Mouse (Mus musculus) liver, embryonic 11.5 days (tissue): ENCODE measurements at regions not wholly inside any gene's neighbourhood (a gene's known extent, or its start where the extent isn't known, plus 50 kb on each side); places are given as distances from the start of the nearest gene placed in this dataset.

Experiments used
- ATAC-seq: fragments of 200-750 bp; cut with Nextera tagmentation; replicated peaks from 2 replicates; pipeline ENCODE4 v1.8.0; 2017; ENCODE audit warnings: moderate number of reproducible peaks, mild to moderate bottlenecking, moderate TSS enrichment, moderate library complexity; ENCODE audit not compliant: low FRiP score
- DNase-seq: peaks from one replicate; pipeline ENCODE4 v3.0.0-alpha.2; 2017; ENCODE audit warnings: low spot score
- H3K27ac ChIP-seq: fragments of 300-500 bp; sonication (generic); 2 replicates; pipeline ENCODE4 v1.5.1; 2014; ENCODE audit warnings: mild to moderate bottlenecking, low read depth, low read length, control low read depth
- H3K27me3 ChIP-seq: fragments of 300-500 bp; sonication (generic); replicated peaks from 2 replicates; pipeline ENCODE4 v1.6.1; 2014; ENCODE audit warnings: low read length, mixed read lengths; ENCODE audit not compliant: control insufficient read depth, insufficient read depth
- H3K36me3 ChIP-seq: fragments of 300-500 bp; sonication (generic); 2 replicates; pipeline ENCODE4 v1.6.1; 2014; ENCODE audit warnings: mild to moderate bottlenecking, low read length, moderate library complexity, mixed read lengths; ENCODE audit not compliant: control insufficient read depth, insufficient read depth
- H3K4me1 ChIP-seq: fragments of 300-500 bp; sonication (generic); replicated peaks from 2 replicates; pipeline ENCODE4 v1.6.1; 2014; ENCODE audit warnings: low read length, mixed read lengths; ENCODE audit not compliant: control insufficient read depth, insufficient read depth
- H3K4me2 ChIP-seq: fragments of 300-500 bp; sonication (generic); 2 replicates; pipeline ENCODE4 v1.6.1; 2014; ENCODE audit warnings: mild to moderate bottlenecking, control low read depth, moderate library complexity
- H3K4me3 ChIP-seq: fragments of 300-500 bp; sonication (generic); 2 replicates; pipeline ENCODE4 v1.5.1; 2014; ENCODE audit warnings: low read depth, low read length, control low read depth
- H3K9ac ChIP-seq: fragments of 300-500 bp; sonication (generic); 2 replicates; pipeline ENCODE4 v1.6.1; 2014; ENCODE audit warnings: low read depth, low read length, control low read depth
- H3K9me3 ChIP-seq: fragments of 300-500 bp; sonication (generic); 2 replicates; pipeline ENCODE4 v1.6.1; 2016; ENCODE audit warnings: low read length, inconsistent platforms, mixed read lengths; ENCODE audit not compliant: control insufficient read depth
- WGBS: fragments of 180-500 bp; shearing (Covaris S2); extraction: QIAGEN DNeasy Blood & Tissue Kit; methylation state at CpG from one replicate; pipeline ENCODE4 v1.1.7; 2014; 5-methylcytosine and 5-hydroxymethylcytosine counted together

DNA sequence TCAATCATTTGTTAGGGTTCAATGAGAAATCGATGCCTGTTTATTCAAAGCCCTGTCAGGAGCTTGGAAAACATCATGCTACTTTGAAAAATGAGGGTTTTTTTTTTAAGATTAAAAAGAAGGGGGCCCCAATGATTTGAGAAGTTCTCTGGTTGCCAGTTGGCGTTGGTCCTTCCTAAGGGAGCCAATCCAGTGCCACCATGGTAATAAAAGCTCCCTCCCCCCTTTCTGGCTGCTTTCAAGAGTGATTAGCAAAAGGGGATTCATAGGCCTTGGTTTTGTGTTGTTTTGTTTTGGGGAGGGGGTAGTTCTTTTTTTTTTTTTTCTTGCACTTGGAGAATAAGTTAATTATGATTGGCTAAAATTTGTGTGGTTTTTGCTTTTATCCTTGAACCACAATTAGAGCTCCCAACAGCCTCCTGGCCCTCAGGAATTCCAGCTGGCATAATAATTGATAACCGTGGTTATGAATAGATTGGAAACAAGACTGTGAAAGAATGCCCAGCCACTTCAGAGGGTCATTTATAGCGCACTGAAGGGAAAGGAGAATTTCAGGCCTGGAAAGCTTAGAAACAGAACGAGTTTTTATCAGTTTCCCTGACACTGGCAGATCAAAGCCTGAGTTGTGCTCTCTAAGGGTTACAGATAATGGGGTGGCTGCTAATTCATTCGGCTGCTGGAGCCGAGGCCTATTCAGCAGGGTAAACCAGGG is 266.0 kb downstream of the Fam49a start:
- no peak overlapping the region for H3K27ac ChIP-seq
- H3K9ac ChIP-seq: no peak overlapping the region
- no peaks in the 10 kb centered on the region for H3K27me3 ChIP-seq
- no peaks in the 10 kb centered on the region for H3K36me3 ChIP-seq
- no peak overlapping the region for H3K4me2 ChIP-seq
- no peaks in the 10 kb centered on the region for H3K9me3 ChIP-seq
- H3K4me3 ChIP-seq: no peak overlapping the region
- no peaks in the 10 kb centered on the region for H3K4me1 ChIP-seq
- no peak for ATAC-seq
- no peak for DNase-seq
- 43% methylated on average over 7 of the region's 7 CpGs for WGBS

DNA sequence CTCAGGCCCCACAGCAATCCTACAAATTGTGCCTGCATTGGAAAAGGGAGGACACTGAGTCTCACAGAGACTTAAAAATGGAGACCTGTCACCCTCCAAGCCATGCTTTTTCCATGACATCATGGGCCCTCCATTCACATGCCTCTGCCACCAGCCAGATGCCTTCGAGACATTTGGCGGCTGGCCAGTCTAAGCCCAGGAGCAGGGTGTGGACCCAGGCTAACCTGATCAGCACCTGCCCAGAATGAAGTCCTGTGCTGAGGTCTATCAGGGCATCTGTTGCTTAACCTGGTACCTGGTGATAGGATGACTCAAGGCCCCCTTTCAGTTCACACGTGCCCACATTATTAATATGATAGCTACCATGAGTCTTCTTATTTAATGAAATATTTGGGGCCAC is 265.4 kb downstream of the Fam49a start:
- Histone ChIP-seq H3K27ac (no peak overlapping the region), H3K9ac (no peak overlapping the region), H3K4me2 (no peak overlapping the region), H3K27me3 (no peaks in the 10 kb centered on the region), H3K4me3 (no peak overlapping the region), H3K36me3 (no peaks in the 10 kb centered on the region), H3K4me1 (no peaks in the 10 kb centered on the region), H3K9me3 (no peaks in the 10 kb centered on the region)
- DNase-seq: no peak
- no peak for ATAC-seq
- WGBS: 85% methylated on average over 3 of the region's 3 CpGs

DNA sequence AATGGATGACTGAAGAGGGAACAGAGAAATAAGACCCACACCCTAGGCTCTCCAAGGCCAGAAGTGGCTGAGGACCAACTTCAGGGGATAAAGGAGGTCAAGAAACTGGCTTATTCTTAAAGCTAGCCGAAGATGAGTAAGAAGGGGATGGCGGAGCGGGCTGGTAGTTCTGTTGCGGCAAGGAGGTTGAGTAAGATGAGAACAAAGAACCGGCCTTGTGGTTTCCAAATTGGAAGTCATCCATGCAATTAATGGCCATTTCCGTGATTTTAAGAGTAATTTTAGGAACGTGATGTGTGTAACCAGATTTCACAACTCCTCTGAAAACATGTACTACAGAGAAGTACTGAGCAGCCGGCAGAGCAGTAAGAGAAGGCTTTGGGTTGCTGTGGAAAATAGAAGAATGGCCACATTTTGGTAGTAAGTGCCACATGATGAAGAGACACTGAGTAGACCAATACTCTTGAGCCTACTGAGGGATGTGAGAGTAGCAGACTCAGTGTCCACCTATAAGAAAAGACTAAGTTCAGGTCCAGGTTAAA is 258.4 kb downstream of the Fam49a start:
- WGBS: 91% methylated on average over 8 of the region's 8 CpGs
- no peak overlapping the region for H3K9ac ChIP-seq
- no peak overlapping the region for H3K27ac ChIP-seq
- H3K4me2 ChIP-seq: no peak overlapping the region
- no peaks in the 10 kb centered on the region for H3K27me3 ChIP-seq
- no peak overlapping the region for H3K4me3 ChIP-seq
- H3K36me3 ChIP-seq: no peaks in the 10 kb centered on the region
- ATAC-seq (no peak), DNase-seq (no peak)
- no peaks in the 10 kb centered on the region for H3K9me3 ChIP-seq
- H3K4me1 ChIP-seq: no peaks in the 10 kb centered on the region

DNA sequence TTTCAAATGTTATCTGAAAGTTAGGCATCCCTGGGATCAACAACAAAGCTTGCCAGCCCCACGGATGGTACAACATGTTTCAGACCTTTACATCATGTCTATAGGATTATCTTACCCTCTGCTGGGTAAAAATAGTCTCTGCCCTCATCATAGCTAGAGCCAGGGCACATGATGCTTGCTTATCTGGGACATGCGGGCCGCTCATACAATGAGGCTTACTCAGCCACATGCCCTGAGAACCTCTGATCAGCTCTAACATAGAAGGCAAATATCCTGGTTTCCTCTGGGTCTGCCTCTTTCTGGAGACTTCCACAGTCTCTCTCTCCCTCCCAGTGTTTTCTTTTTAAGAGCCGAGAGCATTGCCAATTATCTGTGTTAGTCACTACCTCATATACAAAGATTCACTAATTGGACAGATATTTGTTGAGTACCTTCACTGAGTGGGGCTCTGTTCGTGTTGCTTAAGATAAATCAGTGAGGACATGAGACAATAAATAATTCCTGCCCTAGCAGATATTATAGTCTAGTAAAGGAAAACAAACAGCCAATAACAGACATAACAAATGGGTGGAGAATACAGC is 256.6 kb downstream of the Fam49a start:
- H3K27me3 ChIP-seq: no peaks in the 10 kb centered on the region
- WGBS: 61% methylated on average over 5 of the region's 5 CpGs
- H3K27ac ChIP-seq: no peak overlapping the region
- no peaks in the 10 kb centered on the region for H3K36me3 ChIP-seq
- ATAC-seq: no peak
- no peak overlapping the region for H3K4me2 ChIP-seq
- H3K9ac ChIP-seq: no peak overlapping the region
- H3K9me3 ChIP-seq: no peaks in the 10 kb centered on the region
- H3K4me1 ChIP-seq: no peaks in the 10 kb centered on the region
- DNase-seq: no peak
- H3K4me3 ChIP-seq: no peak overlapping the region

DNA sequence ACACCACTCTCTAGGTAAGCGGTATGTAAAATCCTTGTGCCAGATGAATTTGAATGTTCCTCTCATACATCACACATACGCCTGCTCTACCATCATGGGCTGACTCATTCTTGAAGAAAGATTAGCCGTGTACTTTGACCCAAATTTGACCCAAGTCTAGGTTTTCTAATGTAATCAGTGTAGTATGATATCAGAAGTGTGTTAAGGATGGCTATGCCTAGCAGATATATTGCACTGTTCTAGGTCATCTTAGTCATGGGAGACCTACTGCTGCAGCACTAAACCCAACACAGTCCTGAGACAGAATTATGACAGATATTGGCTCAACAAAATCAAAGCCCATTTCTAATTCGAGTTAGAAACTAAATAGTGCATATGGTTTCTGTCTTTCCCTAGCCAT is 255.1 kb downstream of the Fam49a start:
- WGBS: 78% methylated on average over 4 of the region's 4 CpGs
- no peaks in the 10 kb centered on the region for H3K27me3 ChIP-seq
- no peaks in the 10 kb centered on the region for H3K9me3 ChIP-seq
- ATAC-seq (no peak), DNase-seq (no peak)
- H3K4me1 ChIP-seq: no peaks in the 10 kb centered on the region
- H3K4me2 ChIP-seq: no peak overlapping the region
- no peak overlapping the region for H3K4me3 ChIP-seq
- H3K36me3 ChIP-seq: no peaks in the 10 kb centered on the region
- H3K27ac ChIP-seq: no peak overlapping the region
- no peak overlapping the region for H3K9ac ChIP-seq

DNA sequence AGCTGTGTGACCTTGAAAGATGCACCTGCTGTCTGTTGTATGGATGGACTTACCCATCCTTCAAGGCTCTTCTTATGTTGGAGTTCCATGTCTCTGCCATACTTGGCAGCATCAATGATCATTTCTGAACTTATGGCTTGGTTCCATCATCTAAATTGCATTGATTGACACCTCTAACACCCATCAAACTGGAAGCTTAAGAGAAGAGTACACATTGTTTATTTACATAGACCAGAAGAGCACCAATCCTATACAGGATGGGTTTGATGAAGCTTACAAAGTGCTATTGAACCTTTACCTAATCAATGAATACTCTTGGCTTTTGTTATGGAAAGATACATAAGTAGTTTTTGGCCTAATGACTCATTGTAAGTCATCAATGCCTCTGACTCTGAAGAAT is 248.8 kb downstream of the Fam49a start:
- Histone ChIP-seq H3K27ac (no peak overlapping the region), H3K4me2 (no peak overlapping the region), H3K9me3 (no peaks in the 10 kb centered on the region), H3K4me1 (peaks cover 4% of the 10 kb centered on the region; the same call in 1 of the 2 replicates), H3K9ac (no peak overlapping the region), H3K4me3 (no peak overlapping the region), H3K27me3 (no peaks in the 10 kb centered on the region), H3K36me3 (no peaks in the 10 kb centered on the region)
- ATAC-seq (no peak), DNase-seq (no peak)

DNA sequence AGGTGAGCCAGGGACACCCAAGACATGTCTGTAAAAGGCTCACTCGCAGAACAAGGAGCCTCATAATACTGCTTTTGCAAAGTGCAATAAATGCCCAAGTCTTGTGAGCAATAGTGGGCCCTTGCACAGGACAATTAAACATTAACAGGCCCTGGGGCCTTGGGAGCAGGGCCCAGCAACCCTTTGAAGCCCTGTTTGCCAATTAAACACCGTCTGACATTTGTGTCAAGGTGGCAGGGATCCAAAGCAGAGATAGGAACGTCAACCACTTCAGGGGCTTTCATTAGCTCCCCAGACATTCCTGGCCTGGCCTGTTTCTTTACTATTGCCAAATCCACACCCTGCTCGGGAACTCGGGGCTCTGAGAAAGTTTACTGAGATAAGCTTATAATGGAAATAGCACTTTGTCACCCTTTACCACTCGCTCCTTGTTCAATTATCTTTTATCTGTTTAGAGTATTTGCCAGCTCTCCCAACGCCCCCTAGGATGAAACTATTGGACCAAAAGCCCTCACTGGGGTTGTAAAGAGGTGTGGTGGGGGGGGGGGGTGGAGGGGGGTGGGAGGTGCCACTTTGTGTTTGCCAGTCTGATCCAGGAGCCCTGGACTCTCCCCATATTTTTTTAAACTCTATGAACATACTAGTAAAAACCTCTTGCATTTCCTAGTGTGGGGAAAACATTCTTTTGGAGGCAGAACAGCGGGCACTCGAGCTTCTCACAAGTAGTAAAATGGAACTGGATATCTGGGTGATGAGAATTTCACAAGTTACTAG is 247.4 kb downstream of the Fam49a start:
- ATAC-seq: no peak; the same call in 1 of the 2 replicates
- no peaks in the 10 kb centered on the region for H3K9me3 ChIP-seq
- no peaks in the 10 kb centered on the region for H3K27me3 ChIP-seq
- DNase-seq: no peak
- H3K9ac ChIP-seq: no peak overlapping the region
- no peak overlapping the region; the same call in 1 of the 2 replicates for H3K4me2 ChIP-seq
- peaks cover 4% of the 10 kb centered on the region; the same call in 1 of the 2 replicates for H3K4me1 ChIP-seq
- H3K4me3 ChIP-seq: no peak overlapping the region
- H3K27ac ChIP-seq: peak overlapping the region; percentile 10; the same call in 1 of the 2 replicates
- H3K36me3 ChIP-seq: no peaks in the 10 kb centered on the region
- 40% methylated on average over 9 of the region's 9 CpGs for WGBS

DNA sequence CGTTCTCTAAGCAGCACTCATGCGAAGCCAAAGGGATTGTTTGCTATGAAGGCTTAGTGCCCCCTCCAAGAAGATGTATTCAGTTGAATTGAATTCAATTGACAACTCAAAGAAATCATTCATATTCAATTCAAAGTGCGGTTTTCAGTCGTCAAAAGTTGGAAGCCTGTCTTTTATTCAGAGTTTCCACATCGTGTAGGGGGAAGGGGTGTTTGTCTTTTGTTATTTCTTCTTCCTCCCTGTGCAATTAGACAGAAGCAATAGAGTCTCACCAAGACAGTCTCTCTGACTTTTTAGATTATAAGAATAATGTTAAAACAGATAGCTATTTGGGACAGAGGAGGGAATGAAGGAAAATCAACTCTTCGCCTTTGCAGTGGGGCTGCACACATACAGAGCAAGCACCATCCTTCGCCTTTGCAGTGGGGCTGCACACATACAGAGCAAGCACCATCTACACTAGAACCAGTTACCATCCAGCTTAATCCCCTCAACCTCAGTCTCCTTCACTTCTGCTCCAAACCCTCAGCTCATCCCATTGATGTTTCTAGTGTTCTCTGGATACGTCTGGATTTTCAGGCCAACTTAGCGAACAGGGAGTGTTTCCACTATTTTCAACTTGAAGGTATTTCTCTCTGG is 246.7 kb downstream of the Fam49a start:
- 75% methylated on average over 9 of the region's 9 CpGs for WGBS
- Histone ChIP-seq H3K4me3 (no peak overlapping the region), H3K9me3 (no peaks in the 10 kb centered on the region), H3K4me2 (no peak overlapping the region; the same call in 1 of the 2 replicates), H3K9ac (no peak overlapping the region), H3K4me1 (peaks cover 4% of the 10 kb centered on the region; the same call in 1 of the 2 replicates), H3K27ac (no peak overlapping the region), H3K27me3 (no peaks in the 10 kb centered on the region), H3K36me3 (no peaks in the 10 kb centered on the region)
- ATAC-seq: no peak
- DNase-seq: no peak
